Mouse (Mus musculus): ENCODE results near the gene Fnbp4. TPM values are rescaled to one million over a fixed set of nuclear protein-coding genes. Genes with fewer than 3 reads are reported as not detected.

The Fnbp4 gene
- polyA plus RNA-seq, 1 experiment from 2014 or later: 53.2 TPM

Other genes with a start within 250 kb of the Fnbp4 start
- 3.5 TPM in 2 replicates for gene Ptprj, start 164.7 kb upstream of the Fnbp4 start, polyA plus RNA-seq (2015; fragmentation: Nextera tagmentation; extraction: Ambion mirVana)
- gene Nup160, start 68.2 kb upstream of the Fnbp4 start, polyA plus RNA-seq (2015; fragmentation: Nextera tagmentation; extraction: Ambion mirVana): 34.2 and 36.1 TPM in 2 replicates
- 0.48 and 0.50 TPM in 2 replicates for gene Agbl2, start 37.4 kb downstream of the Fnbp4 start, polyA plus RNA-seq (2015; fragmentation: Nextera tagmentation; extraction: Ambion mirVana)
- 409 and 416 TPM in 2 replicates for gene Mtch2, start 101.8 kb downstream of the Fnbp4 start, polyA plus RNA-seq (2015; fragmentation: Nextera tagmentation; extraction: Ambion mirVana)
- gene C1qtnf4, start 140.5 kb downstream of the Fnbp4 start, polyA plus RNA-seq (2015; fragmentation: Nextera tagmentation; extraction: Ambion mirVana): 3.3 and 4.8 TPM in 2 replicates
- gene Kbtbd4, start 159.4 kb downstream of the Fnbp4 start, polyA plus RNA-seq (2015; fragmentation: Nextera tagmentation; extraction: Ambion mirVana): 24.8 and 27.1 TPM in 2 replicates
- 301 and 316 TPM in 2 replicates for gene Ndufs3, start 159.5 kb downstream of the Fnbp4 start, polyA plus RNA-seq (2015; fragmentation: Nextera tagmentation; extraction: Ambion mirVana)
- 71.8 and 73.1 TPM in 2 replicates for gene Celf1, start 195.0 kb downstream of the Fnbp4 start, polyA plus RNA-seq (2015; fragmentation: Nextera tagmentation; extraction: Ambion mirVana)

All from intestine, embryonic 16.5 days (tissue).